Mouse (Mus musculus) forebrain, embryonic 16.5 days (tissue): ENCODE data around the gene Irf7. TPM values are rescaled to one million over a fixed set of nuclear protein-coding genes. Genes with fewer than 3 reads are reported as not detected.

Source experiments
- ATAC-seq: fragments of 200-750 bp; cut with Nextera tagmentation; 2 replicates; pipeline ENCODE4 v1.8.0; 2017; ENCODE audit warnings: mild to moderate bottlenecking, moderate library complexity
- H3K27ac ChIP-seq: fragments of 300-500 bp; sonication (generic); 2 replicates; pipeline ENCODE4 v1.5.1; 2014; ENCODE audit warnings: low read length, control low read depth
- H3K27me3 ChIP-seq: fragments of 300-500 bp; sonication (generic); replicated peaks from 2 replicates; pipeline ENCODE4 v1.6.1; 2014; ENCODE audit warnings: low read length; ENCODE audit not compliant: control insufficient read depth, insufficient read depth
- H3K36me3 ChIP-seq: fragments of 300-500 bp; sonication (generic); 2 replicates; pipeline ENCODE4 v1.6.1; 2014; ENCODE audit not compliant: control insufficient read depth, insufficient read depth
- H3K4me1 ChIP-seq: fragments of 300-500 bp; sonication (generic); replicated peaks from 2 replicates; pipeline ENCODE4 v1.6.1; 2014; ENCODE audit warnings: low read length; ENCODE audit not compliant: control insufficient read depth, insufficient read depth
- H3K4me2 ChIP-seq: fragments of 300-500 bp; sonication (generic); 2 replicates; pipeline ENCODE4 v1.6.1; 2014; ENCODE audit warnings: mild to moderate bottlenecking, low read length, control low read depth
- H3K4me3 ChIP-seq: fragments of 300-500 bp; sonication (generic); replicated peaks from 2 replicates; pipeline ENCODE4 v1.5.1; 2014; ENCODE audit warnings: mild to moderate bottlenecking, low read length, control low read depth
- H3K9ac ChIP-seq: fragments of 300-500 bp; sonication (generic); replicated peaks from 2 replicates; pipeline ENCODE4 v1.6.1; 2014; ENCODE audit warnings: low read depth, low read length, control low read depth
- H3K9me3 ChIP-seq: fragments of 300-500 bp; sonication (generic); 2 replicates; pipeline ENCODE4 v1.6.1; 2016; ENCODE audit warnings: low read length; ENCODE audit not compliant: control insufficient read depth
- WGBS: fragments of 180-500 bp; shearing (Covaris S2); extraction: QIAGEN DNeasy Blood & Tissue Kit; methylation state at CpG from one replicate; pipeline ENCODE4 v1.1.7; 2014; 5-methylcytosine and 5-hydroxymethylcytosine counted together
- polyA plus RNA-seq: library from polyadenylated mRNA; unstranded; fragments of >200 nt; fragmentation: Nextera tagmentation; extraction: Ambion mirVana; gene quantifications from 2 replicates; pipeline ENCODE4 v1.2.1, GENCODE M21; 2015

Irf7 gene
- polyA plus RNA-seq, 1 experiment from 2014 or later: 0.76 TPM

GRCm38 (mm10) chr7:141218557-141219133 is 47.6 kb downstream of the Irf7 start:
- no peak overlapping the region for H3K4me2 ChIP-seq
- H3K27me3 ChIP-seq: no peaks in the 10 kb centered on the region
- 94% methylated on average over 5 of the region's 5 CpGs for whole genome bisulfite sequencing
- no peak overlapping the region for H3K27ac ChIP-seq
- H3K4me1 ChIP-seq: peaks cover 29% of the 10 kb centered on the region
- H3K9me3 ChIP-seq: no peaks in the 10 kb centered on the region
- no peak overlapping the region for H3K4me3 ChIP-seq
- no peak for ATAC-seq
- H3K9ac ChIP-seq: no peak overlapping the region
- no peaks in the 10 kb centered on the region for H3K36me3 ChIP-seq

GRCm38 (mm10) chr7:141218141-141218540 is 48.1 kb downstream of the Irf7 start:
- H3K4me3 ChIP-seq: no peak overlapping the region
- H3K36me3 ChIP-seq: no peaks in the 10 kb centered on the region
- H3K27ac ChIP-seq: no peak overlapping the region
- no peak overlapping the region for H3K4me2 ChIP-seq
- H3K4me1 ChIP-seq: peaks cover 29% of the 10 kb centered on the region
- H3K9ac ChIP-seq: no peak overlapping the region
- H3K9me3 ChIP-seq: no peaks in the 10 kb centered on the region
- no peak for ATAC-seq
- H3K27me3 ChIP-seq: no peaks in the 10 kb centered on the region
- 87% methylated on average over 3 of the region's 3 CpGs for WGBS

GRCm38 (mm10) chr7:141217343-141218013 is 48.8 kb downstream of the Irf7 start:
- 90% methylated on average over 17 of the region's 17 CpGs for whole genome bisulfite sequencing
- H3K4me3 ChIP-seq: no peak overlapping the region
- H3K4me2 ChIP-seq: no peak overlapping the region
- no peak overlapping the region for H3K27ac ChIP-seq
- H3K9me3 ChIP-seq: no peaks in the 10 kb centered on the region
- no peak overlapping the region for H3K9ac ChIP-seq
- peaks cover 26% of the 10 kb centered on the region for H3K4me1 ChIP-seq
- no peaks in the 10 kb centered on the region for H3K27me3 ChIP-seq
- no peaks in the 10 kb centered on the region for H3K36me3 ChIP-seq
- no peak for ATAC-seq

- Histone ChIP-seq H3K4me2 (no peak overlapping the region), H3K9me3 (no peaks in the 10 kb centered on the region), H3K4me1 (peaks cover 21% of the 10 kb centered on the region), H3K4me3 (no peak overlapping the region), H3K36me3 (no peaks in the 10 kb centered on the region), H3K27ac (no peak overlapping the region), H3K27me3 (no peaks in the 10 kb centered on the region), H3K9ac (no peak overlapping the region)
- 90% methylated on average over 11 of the region's 11 CpGs for WGBS
- ATAC-seq: no peak
Measured at GRCm38 (mm10) chr7:141216894-141217293, 49.4 kb downstream of the Irf7 start.

DNA sequence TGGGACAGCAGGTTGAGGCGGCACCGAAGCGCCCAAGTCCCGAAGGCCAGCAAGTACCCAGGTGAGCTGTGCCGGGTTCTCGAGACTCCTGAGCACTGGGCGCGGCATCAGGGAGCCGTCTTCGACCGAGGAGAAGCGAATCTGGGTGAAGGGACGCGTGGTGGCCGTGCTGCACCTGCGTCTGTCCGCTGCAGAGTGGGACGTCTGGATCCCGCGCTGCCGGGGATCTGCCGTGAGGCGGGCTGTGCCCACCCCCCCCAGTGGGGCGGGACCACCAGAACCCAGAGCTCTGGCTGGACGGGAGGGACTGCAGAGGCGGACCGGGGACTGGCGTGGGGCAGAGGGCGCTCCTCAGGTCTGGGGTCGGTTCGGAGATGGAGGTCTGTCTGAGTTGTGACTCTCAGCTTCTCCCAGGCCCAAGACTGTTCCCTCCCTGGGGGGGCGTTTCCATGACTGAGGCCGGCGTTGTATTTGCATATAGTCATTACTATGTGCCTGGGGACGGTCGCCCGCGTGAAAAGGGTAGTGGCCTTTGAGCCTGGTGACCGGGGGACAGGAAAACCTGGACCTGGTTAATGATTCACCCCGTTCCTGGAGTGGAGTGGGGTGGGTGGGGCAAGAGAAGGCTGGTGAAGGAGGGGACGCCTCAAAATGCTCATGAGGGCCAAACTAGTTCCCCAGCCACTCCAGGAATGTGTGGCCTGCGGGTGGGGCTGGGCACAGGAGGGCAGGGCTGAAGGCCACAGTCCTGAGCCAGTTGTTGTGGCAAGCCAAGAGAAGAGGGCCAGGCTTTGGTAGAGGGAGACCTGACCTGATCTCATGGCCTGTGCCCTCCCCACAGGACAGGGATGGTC is 50.2 kb downstream of the Irf7 start:
- peak overlapping the region; percentile 96 for H3K4me2 ChIP-seq
- H3K4me3 ChIP-seq: peak overlapping the region; percentile 61
- no peaks in the 10 kb centered on the region for H3K9me3 ChIP-seq
- 1% methylated on average over 42 of the region's 42 CpGs for WGBS
- no peaks in the 10 kb centered on the region for H3K27me3 ChIP-seq
- H3K9ac ChIP-seq: peak overlapping the region; percentile 66
- no peaks in the 10 kb centered on the region for H3K36me3 ChIP-seq
- peak; percentile 71 for ATAC-seq
- peak overlapping the region; percentile 34 for H3K27ac ChIP-seq
- peaks cover 14% of the 10 kb centered on the region for H3K4me1 ChIP-seq

DNA sequence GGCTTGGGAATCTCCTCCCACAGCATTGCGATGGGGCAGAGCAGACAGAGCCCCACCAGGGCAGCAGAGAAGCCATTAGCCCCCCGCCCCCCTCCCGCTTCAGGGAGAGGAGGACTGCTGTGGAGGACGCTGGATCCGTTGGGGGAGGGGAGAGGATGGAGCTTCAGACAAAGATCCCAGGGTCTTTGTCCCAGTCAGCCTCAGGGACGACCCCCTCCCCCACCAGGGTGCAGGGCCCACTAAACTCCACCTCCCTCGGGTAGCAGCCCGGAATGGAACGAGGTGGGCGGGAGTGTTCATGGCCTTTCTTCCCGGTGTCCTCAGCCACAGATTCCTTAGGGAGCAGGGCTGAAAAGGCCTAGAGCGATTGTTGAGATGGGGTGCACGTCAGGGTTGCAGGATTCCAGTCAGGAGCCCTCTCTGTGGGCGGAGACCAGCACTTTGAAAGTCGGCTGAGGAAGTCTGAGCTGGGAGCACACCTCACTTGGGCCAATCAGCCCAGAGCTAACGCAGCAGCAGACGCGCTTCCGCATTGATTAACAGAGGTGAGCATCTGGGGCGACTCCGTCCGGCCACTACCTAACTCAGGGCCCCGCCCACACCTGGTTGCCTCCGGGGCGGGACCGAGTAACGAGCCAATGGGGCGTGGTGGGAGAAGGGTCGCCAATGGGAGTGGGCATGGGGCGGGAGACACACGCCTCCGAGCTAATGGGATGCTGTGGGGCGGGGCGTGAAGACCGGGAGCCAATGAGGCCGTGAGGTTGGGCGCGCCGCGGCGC is 51.0 kb downstream of the Irf7 start, which contains the start of gene Rassf7:
Gene Rassf7 (plus strand): TSS at position 760 of the 779 bp plus-strand sequence.
- WGBS: under 1% methylated on average over 40 of the region's 41 CpGs
- no peaks in the 10 kb centered on the region for H3K36me3 ChIP-seq
- no peaks in the 10 kb centered on the region for H3K27me3 ChIP-seq
- H3K4me3 ChIP-seq: peak within 1 kb of the TSS; percentile 61
- H3K9me3 ChIP-seq: no peaks in the 10 kb centered on the region
- peak within 1 kb of the TSS; percentile 66 for H3K9ac ChIP-seq
- H3K4me1 ChIP-seq: peaks cover 14% of the 10 kb centered on the region
- peak within 1 kb of the TSS; percentile 96 for H3K4me2 ChIP-seq
- H3K27ac ChIP-seq: peak within 1 kb of the TSS; percentile 60
- peak; percentile 98 for ATAC-seq

- Histone ChIP-seq H3K9ac (no peak overlapping the region), H3K27ac (no peak overlapping the region), H3K27me3 (no peaks in the 10 kb centered on the region), H3K9me3 (no peaks in the 10 kb centered on the region), H3K4me2 (no peak overlapping the region), H3K4me3 (no peak overlapping the region), H3K36me3 (no peaks in the 10 kb centered on the region), H3K4me1 (peaks cover 14% of the 10 kb centered on the region)
- ATAC-seq: no peak
- 70% methylated on average over 3 of the region's 3 CpGs for WGBS
Measured at GRCm38 (mm10) chr7:141214310-141214709, 52.0 kb downstream of the Irf7 start.

DNA sequence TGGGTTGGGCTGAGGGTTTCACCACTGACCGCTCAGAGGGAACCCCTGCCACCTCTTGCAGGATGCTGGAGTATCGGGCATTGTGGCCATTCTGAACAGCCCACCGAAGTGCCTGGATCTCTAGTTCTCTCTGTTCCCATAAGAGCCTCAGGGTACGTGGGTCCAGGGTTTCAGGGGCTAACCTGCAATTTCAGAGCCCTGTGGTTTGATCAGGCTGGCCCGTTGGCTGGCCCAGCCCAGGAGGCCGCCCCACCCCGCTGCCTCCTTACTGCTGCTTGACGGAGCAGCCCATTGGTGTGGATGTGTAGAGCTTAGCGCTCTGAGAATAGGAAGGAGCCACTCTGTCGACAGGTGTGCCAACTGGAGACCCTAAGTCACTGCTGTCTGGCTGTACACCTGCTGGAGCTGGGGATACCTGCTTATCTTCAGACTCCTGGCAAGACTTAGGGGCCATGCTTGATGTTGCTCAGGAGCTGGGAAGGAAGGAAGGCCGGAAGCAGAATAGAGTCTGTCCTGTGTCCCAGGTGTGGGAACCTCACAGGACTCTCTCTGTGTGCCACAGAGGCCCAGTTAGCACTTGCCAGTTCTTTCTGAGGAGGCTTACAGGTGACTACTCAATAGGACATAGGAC is 52.6 kb downstream of the Irf7 start, which contains the start of gene Lmntd2:
Gene Lmntd2 (minus strand): TSS at position 476 of the 631 bp plus-strand sequence.
- Histone ChIP-seq H3K9ac (peak within 1 kb of the TSS; percentile 66), H3K9me3 (no peaks in the 10 kb centered on the region), H3K4me2 (peak within 1 kb of the TSS; percentile 96), H3K4me3 (peak within 1 kb of the TSS; percentile 61), H3K36me3 (no peaks in the 10 kb centered on the region), H3K27ac (peak within 1 kb of the TSS; percentile 60), H3K27me3 (no peaks in the 10 kb centered on the region), H3K4me1 (peaks cover 14% of the 10 kb centered on the region)
- ATAC-seq: no peak
- 92% methylated on average over 11 of the region's 11 CpGs for WGBS
